15 mouse cellular contexts compared by ENCODE assay signal in the genomic region with DNA sequence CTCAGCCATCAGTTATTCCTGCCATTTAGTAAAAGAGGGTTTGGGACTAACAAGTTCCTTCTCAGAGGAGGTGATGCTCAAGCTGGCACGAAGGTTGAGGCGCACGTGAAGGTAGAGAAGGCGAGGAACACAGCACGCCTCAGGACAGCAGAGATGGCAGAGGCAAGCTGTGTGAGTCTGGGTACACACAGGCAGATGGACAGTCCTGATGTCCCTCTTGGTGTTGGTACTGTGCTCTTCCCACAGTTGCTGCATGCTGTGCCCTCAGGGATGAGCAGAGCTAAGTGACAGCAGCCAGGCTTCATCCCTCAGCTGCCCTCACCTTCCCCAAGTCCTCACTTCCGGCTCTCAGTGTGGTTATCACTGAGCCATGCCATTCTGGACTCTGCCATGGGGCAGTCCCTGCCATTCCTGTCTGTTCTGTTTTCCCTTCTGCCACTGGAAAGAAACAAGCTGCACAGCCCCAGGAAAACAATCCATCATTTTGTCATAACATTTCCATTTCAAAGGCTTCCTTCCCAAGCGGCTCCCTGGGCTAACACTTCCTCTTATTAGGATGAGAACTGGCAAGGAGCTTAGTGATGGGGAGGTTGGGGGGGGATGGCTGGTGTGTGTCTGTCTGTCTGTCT. TPM values are rescaled to one million over a fixed set of nuclear protein-coding genes. Genes with fewer than 3 reads are reported as not detected.
DNase-seq lines count a peak whose midpoint lies in the region; ATAC-seq and TF ChIP-seq lines count a peak whose summit lies in the region.
"Had no signal": no experiment of that assay in that cellular context is flagged by ENCODE, and none has a peak within 500 bp of the region (broad histone marks: within the 10 kb centered on the region; RNA-seq: fewer than 3 reads in every experiment).

No protein-coding gene starts in this region.

- no peak for DNase-seq in kidney, adult 2 months
- peak; percentile 69 for DNase-seq in brain, embryonic 14.5 days (ENCODE audit: low read depth)
- peak; percentile 15 for DNase-seq in embryo, embryonic 9.5 days (ENCODE audit: extremely low spot score)
- peak; percentile 16 for DNase-seq in lung, postnatal 36 days
- DNase-seq in gastrocnemius, postnatal 10 days, result no peak
- no peak for DNase-seq in left cerebral cortex, adult 2 months (ENCODE audit: extremely low spot score in 1 of 2, low spot score in 2 of 2)
- no peak for DNase-seq in limb, embryonic 10.5 days (ENCODE audit: low spot score)
- DNase-seq: cerebellum, postnatal 14 days; gastrocnemius, postnatal 14 days; kidney, adult 8-10 months had no signal

- H3K4me1 ChIP-seq in kidney, embryonic 14.5 days (ENCODE audit: control insufficient read depth, insufficient read depth, low read length), result 0 out of 2 replicates have a peak, but pooled peaks cover 5% of the 10 kb centered on the region
- H3K4me1 ChIP-seq in kidney, adult 2 months (ENCODE audit: control insufficient read depth, insufficient read depth, low read length), result no peaks in the 10 kb centered on the region
- no peaks in the 10 kb centered on the region for H3K4me1 ChIP-seq in limb, embryonic 10.5 days

- no peak overlapping the region for H3K4me3 ChIP-seq in kidney, embryonic 14.5 days (ENCODE audit: low read length)
- no peak overlapping the region for H3K4me3 ChIP-seq in kidney, adult 2 months (ENCODE audit: insufficient read depth, low read depth, low read length)
- no peak overlapping the region for H3K4me3 ChIP-seq in left cerebral cortex, adult 2 months
- H3K4me3 ChIP-seq in limb, embryonic 10.5 days, result no peak overlapping the region
- H3K4me3 ChIP-seq: erythroblast, embryonic 14.5 days had no signal

- H3K4me2 ChIP-seq in kidney, embryonic 14.5 days (replicated peaks; ENCODE audit: low read depth, low read length), result no peak overlapping the region
- H3K4me2 ChIP-seq: liver, embryonic 11.5 days had no signal

- WGBS in kidney, embryonic 14.5 days, result 60% methylated on average over 7 of the region's 7 CpGs
- WGBS in kidney, adult 2 months, result 60% methylated on average over 7 of the region's 7 CpGs
- WGBS in limb, embryonic 10.5 days, result 65% methylated on average over 7 of the region's 7 CpGs

- no peak overlapping the region for H3K27ac ChIP-seq in kidney, embryonic 14.5 days (ENCODE audit: low read depth, low read length)
- H3K27ac ChIP-seq in kidney, adult 2 months (ENCODE audit: insufficient read depth, low read depth, low read length), result no peak overlapping the region
- H3K27ac ChIP-seq in left cerebral cortex, adult 2 months, result no peak overlapping the region
- H3K27ac ChIP-seq in limb, embryonic 10.5 days, result no peak overlapping the region

- TF ChIP-seq POLR2A in kidney, adult 2 months (IDR thresholded peaks at IDR 0.05; ENCODE audit: low read depth, low read length), result no peak
- no peak for TF ChIP-seq POLR2A in brain, embryonic 14.5 days (IDR thresholded peaks at IDR 0.05; ENCODE audit: borderline replicate concordance, extremely low read depth, insufficient read depth, insufficient read length, poor library complexity, severe bottlenecking)

- no peak for TF ChIP-seq CTCF in kidney, adult 2 months (conservative IDR thresholded peaks at IDR 0.05; ENCODE audit: insufficient read depth, insufficient read length, low read depth, low read length)
- TF ChIP-seq CTCF in brain, embryonic 14.5 days (IDR thresholded peaks at IDR 0.05; ENCODE audit: borderline replicate concordance, extremely low read depth, insufficient read depth, insufficient read length), result no peak
- no peak for TF ChIP-seq CTCF in left cerebral cortex, adult 2 months (IDR thresholded peaks at IDR 0.05)

- H3K27me3 ChIP-seq in kidney, embryonic 14.5 days (ENCODE audit: control insufficient read depth, insufficient read depth, low read length), result no peaks in the 10 kb centered on the region
- H3K27me3 ChIP-seq in kidney, adult 2 months (replicated peaks; ENCODE audit: control insufficient read depth, insufficient read depth, low read length), result no peaks in the 10 kb centered on the region
- no peaks in the 10 kb centered on the region for H3K27me3 ChIP-seq in limb, embryonic 10.5 days (ENCODE audit: low read depth, poor library complexity, severe bottlenecking)

- intact Hi-C loops in left cerebral cortex, adult 2 months (cut with DNase I), result loop anchor here (2.0 to 5.0 kb wide), 2 partner anchors 125 to 257 kb away; a partner anchor contains a TSS

- no peaks in the 10 kb centered on the region for H3K9me3 ChIP-seq in kidney, embryonic 14.5 days (ENCODE audit: control insufficient read depth, low read length)
- H3K9me3 ChIP-seq in limb, embryonic 10.5 days (replicated peaks), result no peaks in the 10 kb centered on the region

- no peak overlapping the region for H3K9ac ChIP-seq in kidney, embryonic 14.5 days (ENCODE audit: low read depth, low read length)

- no peaks in the 10 kb centered on the region for H3K36me3 ChIP-seq in kidney, embryonic 14.5 days (ENCODE audit: control insufficient read depth, insufficient read depth, low read length)
- no peaks in the 10 kb centered on the region for H3K36me3 ChIP-seq in kidney, adult 2 months (ENCODE audit: control insufficient read depth, insufficient read depth, low read length)
- H3K36me3 ChIP-seq in limb, embryonic 10.5 days, result no peaks in the 10 kb centered on the region

- peak; percentile 28; the same call in 1 of the 2 replicates for ATAC-seq in kidney, embryonic 14.5 days (ENCODE audit: low FRiP score, low TSS enrichment)

RNA-seq across cellular contexts. Expression of a gene that starts 13.8 kb away (rescaled TPM):
- not detected in 2 replicates for polyA plus RNA-seq in kidney, embryonic 14.5 days (2014; fragmentation: Nextera tagmentation; extraction: Ambion mirVana)
- polyA plus RNA-seq in kidney, adult 2 months (2012; rRNA removed), result 1.9 and 2.4 TPM in 2 replicates
- 0.64 and 0.90 TPM in 2 replicates for polyA plus RNA-seq in brain, embryonic 14.5 days (2012; rRNA removed)
- under 1 TPM in 1 of 2 experiments, not detected in 1; 0.20 TPM for total RNA-seq in gastrocnemius, postnatal 10 days (2021)
- not detected for total RNA-seq in left cerebral cortex, adult 2 months (2021)
- polyA plus RNA-seq in limb, embryonic 10.5 days (2016; fragmentation: Nextera tagmentation; extraction: Ambion mirVana), result not detected in 2 replicates
- total RNA-seq: CH12.LX; gastrocnemius, postnatal 14 days had no signal
- polyA plus RNA-seq: erythroblast, embryonic 14.5 days had no signal

RNA-seq across cellular contexts. Expression of a gene that starts 22.7 kb away (rescaled TPM):
- polyA plus RNA-seq in kidney, embryonic 14.5 days (2014; fragmentation: Nextera tagmentation; extraction: Ambion mirVana), result not detected in 2 replicates
- not detected in 2 replicates for polyA plus RNA-seq in kidney, adult 2 months (2012; rRNA removed)
- not detected in 2 replicates for polyA plus RNA-seq in brain, embryonic 14.5 days (2012; rRNA removed)
- total RNA-seq in gastrocnemius, postnatal 10 days (2021), result not detected
- not detected for total RNA-seq in left cerebral cortex, adult 2 months (2021)
- polyA plus RNA-seq in limb, embryonic 10.5 days (2016; fragmentation: Nextera tagmentation; extraction: Ambion mirVana), result not detected in 2 replicates
- total RNA-seq: CH12.LX; gastrocnemius, postnatal 14 days had no signal
- polyA plus RNA-seq: erythroblast, embryonic 14.5 days; liver, embryonic 11.5 days had no signal

RNA-seq across cellular contexts. Expression of a gene that starts 24.9 kb away (rescaled TPM):
- polyA plus RNA-seq in kidney, embryonic 14.5 days (2014; fragmentation: Nextera tagmentation; extraction: Ambion mirVana), result not detected in 2 replicates
- polyA plus RNA-seq in kidney, adult 2 months (2012; rRNA removed), result not detected in 2 replicates
- not detected in 2 replicates for polyA plus RNA-seq in brain, embryonic 14.5 days (2012; rRNA removed)
- under 1 TPM in 1 of 2 experiments, not detected in 1; 0.19 TPM for total RNA-seq in gastrocnemius, postnatal 10 days (2021)
- under 1 TPM in 1 of 2 experiments, not detected in 1; 0.18 TPM for total RNA-seq in left cerebral cortex, adult 2 months (2021)
- polyA plus RNA-seq in limb, embryonic 10.5 days (2016; fragmentation: Nextera tagmentation; extraction: Ambion mirVana), result not detected in 2 replicates
- total RNA-seq: CH12.LX had no signal
- polyA plus RNA-seq: erythroblast, embryonic 14.5 days; heart, embryonic 16.5 days; liver, embryonic 11.5 days had no signal

RNA-seq across cellular contexts. Expression of a gene that starts 31.8 kb away (rescaled TPM):
- polyA plus RNA-seq in kidney, embryonic 14.5 days (2014; fragmentation: Nextera tagmentation; extraction: Ambion mirVana), result 0.09 TPM in 1 of 2 replicates, not detected in the other
- 10.8 and 12.8 TPM in 2 replicates for polyA plus RNA-seq in kidney, adult 2 months (2012; rRNA removed)
- 0.53 and 0.78 TPM in 2 replicates for polyA plus RNA-seq in brain, embryonic 14.5 days (2012; rRNA removed)
- total RNA-seq in gastrocnemius, postnatal 10 days (2021), result under 1 TPM; 0.07 to 0.14 TPM
- total RNA-seq in left cerebral cortex, adult 2 months (2021), result not detected
- not detected in 2 replicates for polyA plus RNA-seq in limb, embryonic 10.5 days (2016; fragmentation: Nextera tagmentation; extraction: Ambion mirVana)
- total RNA-seq: CH12.LX; gastrocnemius, postnatal 14 days had no signal
- polyA plus RNA-seq: erythroblast, embryonic 14.5 days; heart, embryonic 16.5 days; liver, embryonic 11.5 days had no signal

Comparison
In these comparisons a context has a peak if more than half of its experiments do, and no peak if none do; other contexts are left out.
1. DNase-seq: peak in brain, embryonic 14.5 days (single experiment), embryo, embryonic 9.5 days (single experiment) and lung, postnatal 36 days (single experiment); none in kidney, adult 2 months (single experiment), gastrocnemius, postnatal 10 days (single experiment), left cerebral cortex, adult 2 months (0 of 2) and limb, embryonic 10.5 days (single experiment).